Comparison of ENCODE assay signal across 34 mouse cellular contexts in genomic region chr7:127082995-127083394, GRCm38 (mm10). TPM values are rescaled to one million over a fixed set of nuclear protein-coding genes. Genes with fewer than 3 reads are reported as not detected.
A peak's percentile ranks its signal among the peaks of the same experiment; 100 is the strongest.
DNase-seq lines count a peak whose midpoint lies in the region; ATAC-seq and TF ChIP-seq lines count a peak whose summit lies in the region.
"Had no signal": no experiment of that assay in that cellular context is flagged by ENCODE, and none has a peak within 500 bp of the region (broad histone marks: within the 10 kb centered on the region; RNA-seq: fewer than 3 reads in every experiment).

No protein-coding gene starts in this region.

- H3K4me1 ChIP-seq in liver, postnatal 0 days (ENCODE audit: insufficient read depth): peaks cover 43% of the 10 kb centered on the region
- peaks cover 16 to 33% of the 10 kb centered on the region in 2 experiments for H3K4me1 ChIP-seq in MEL (ENCODE audit: control insufficient read depth in 1 of 2, insufficient read depth in 2 of 2, low read length in 2 of 2)
- H3K4me1 ChIP-seq in forebrain, embryonic 14.5 days (ENCODE audit: control insufficient read depth, insufficient read depth, low read length): no peaks in the 10 kb centered on the region
- H3K4me1 ChIP-seq: forebrain, embryonic 13.5 days; hindbrain, embryonic 10.5 days; hindbrain, embryonic 13.5 days had no signal

- H3K27ac ChIP-seq in liver, postnatal 0 days (ENCODE audit: low read depth): peak overlapping the region; percentile 69; the same call in 1 of the 2 replicates
- H3K27ac ChIP-seq in MEL (ENCODE audit: control insufficient read depth, low read depth, low read length): peak overlapping the region; percentile 89
- H3K27ac ChIP-seq in forebrain, embryonic 14.5 days (ENCODE audit: low read depth, low read length): no peak overlapping the region
- H3K27ac ChIP-seq: forebrain, embryonic 10.5 days; forebrain, embryonic 13.5 days; gastrocnemius, adult 2 months; hindbrain, embryonic 10.5 days; hindbrain, embryonic 13.5 days had no signal

- TF ChIP-seq POLR2A in MEL (IDR thresholded peaks at IDR 0.05; ENCODE audit: control insufficient read depth in 1 of 2, insufficient read depth in 1 of 2, low read depth in 1 of 2, low read length in 2 of 2, poor library complexity in 1 of 2): no peak

- DNase-seq in liver, postnatal 0 days: no peak
- DNase-seq in liver (no peak), MEL (ENCODE audit: low read depth, low spot score) (peak; percentile 54)
- DNase-seq in embryo, embryonic 9.5 days (ENCODE audit: extremely low spot score): no peak
- no peak for DNase-seq in forebrain, embryonic 14.5 days (ENCODE audit: low spot score)
- DNase-seq: adrenal gland, adult 8-10 months; adrenal gland, postnatal 25 days; cerebellum, adult 11-12 months; cerebellum, adult 8-10 months; cerebellum, postnatal 10 days; cerebellum, postnatal 36 days; embryo, embryonic 11 days; forebrain, postnatal 0 days; gastrocnemius, adult 2 months; gastrocnemius, postnatal 14 days; heart, adult 11 months; heart, postnatal 36 days had no signal

- no peak for TF ChIP-seq EP300 in liver, postnatal 0 days (IDR thresholded peaks at IDR 0.05; ENCODE audit: low read depth)
- no peak for TF ChIP-seq EP300 in MEL (IDR thresholded peaks at IDR 0.05; ENCODE audit: low read depth in 1 of 2, low read length in 2 of 2)

- no peaks in the 10 kb centered on the region for H3K9me3 ChIP-seq in liver, postnatal 0 days (ENCODE audit: low read length)
- no peaks in the 10 kb centered on the region for H3K9me3 ChIP-seq in MEL (replicated peaks; ENCODE audit: insufficient read depth, low read length)
- H3K9me3 ChIP-seq in forebrain, embryonic 14.5 days (replicated peaks; ENCODE audit: control insufficient read depth, low read length): no peaks in the 10 kb centered on the region
- H3K9me3 ChIP-seq: forebrain, embryonic 10.5 days; forebrain, embryonic 13.5 days; G1E; hindbrain, embryonic 10.5 days; hindbrain, embryonic 13.5 days had no signal

- peaks cover 28% of the 10 kb centered on the region for H3K79me2 ChIP-seq in MEL (ENCODE audit: control insufficient read depth, insufficient read depth, low read length, poor library complexity)

- H3K4me3 ChIP-seq in liver, postnatal 0 days (ENCODE audit: low read depth, low read length): no peak overlapping the region
- H3K4me3 ChIP-seq in MEL (ENCODE audit: control insufficient read depth in 1 of 2, insufficient read depth in 1 of 2, low read depth in 2 of 2, low read length in 2 of 2): no peak overlapping the region
- no peak overlapping the region for H3K4me3 ChIP-seq in forebrain, embryonic 14.5 days (ENCODE audit: low read depth, low read length)
- H3K4me3 ChIP-seq: forebrain, embryonic 10.5 days; forebrain, embryonic 13.5 days; gastrocnemius, adult 2 months; hindbrain, embryonic 10.5 days; hindbrain, embryonic 13.5 days had no signal

- TF ChIP-seq RAD21 in MEL (IDR thresholded peaks at IDR 0.05; ENCODE audit: low read depth, low read length): no peak

- no peak for TF ChIP-seq CTCF in liver, postnatal 0 days (IDR thresholded peaks at IDR 0.05; ENCODE audit: low read depth)
- TF ChIP-seq CTCF in MEL (IDR thresholded peaks at IDR 0.05 in 2 of 3, conservative IDR thresholded peaks at IDR 0.05 in 1 of 3; ENCODE audit: control insufficient read depth in 1 of 3, insufficient read depth in 1 of 3, low read depth in 2 of 3, low read length in 3 of 3, poor library complexity in 1 of 3, severe bottlenecking in 1 of 3): no peak

- no peak overlapping the region for H3K9ac ChIP-seq in liver, postnatal 0 days (replicated peaks)
- H3K9ac ChIP-seq in MEL (ENCODE audit: control insufficient read depth, low read depth, low read length, poor library complexity, severe bottlenecking): peak overlapping the region; percentile 2
- no peak overlapping the region for H3K9ac ChIP-seq in forebrain, embryonic 14.5 days (ENCODE audit: low read length)
- H3K9ac ChIP-seq: forebrain, embryonic 13.5 days; forebrain, postnatal 0 days; hindbrain, embryonic 13.5 days had no signal

- H3K4me2 ChIP-seq in liver, postnatal 0 days (ENCODE audit: low read depth, low read length): no peak overlapping the region
- H3K4me2 ChIP-seq in forebrain, embryonic 14.5 days (ENCODE audit: low read length): no peak overlapping the region
- H3K4me2 ChIP-seq: forebrain, embryonic 13.5 days; heart, embryonic 11.5 days; hindbrain, embryonic 13.5 days had no signal

- no peaks in the 10 kb centered on the region for H3K36me3 ChIP-seq in liver, postnatal 0 days (replicated peaks; ENCODE audit: insufficient read depth, low read length)
- H3K36me3 ChIP-seq in MEL (ENCODE audit: control insufficient read depth in 1 of 2, insufficient read depth in 2 of 2, low read length in 2 of 2): peaks cover 0 to 31% of the 10 kb centered on the region in 2 experiments; a peak in 3 of 4 replicates
- no peaks in the 10 kb centered on the region for H3K36me3 ChIP-seq in forebrain, embryonic 14.5 days (ENCODE audit: control insufficient read depth, insufficient read depth, low read length)
- H3K36me3 ChIP-seq: forebrain, embryonic 10.5 days; G1E; hindbrain, embryonic 10.5 days; hindbrain, embryonic 13.5 days had no signal

- 32% methylated on average over 2 of the region's 2 CpGs for WGBS in liver, postnatal 0 days (ENCODE audit: insufficient replicate concordance)
- 60% methylated on average over 2 of the region's 2 CpGs for WGBS in forebrain, embryonic 14.5 days

- no peaks in the 10 kb centered on the region for H3K27me3 ChIP-seq in liver, postnatal 0 days (ENCODE audit: insufficient read depth, low read length)
- no peaks in the 10 kb centered on the region for H3K27me3 ChIP-seq in MEL (ENCODE audit: control insufficient read depth in 1 of 2, insufficient read depth in 2 of 2, low read length in 2 of 2)
- H3K27me3 ChIP-seq in forebrain, embryonic 14.5 days (replicated peaks; ENCODE audit: control insufficient read depth, insufficient read depth, low read length): no peaks in the 10 kb centered on the region
- H3K27me3 ChIP-seq: CH12.LX; forebrain, embryonic 13.5 days; hindbrain, embryonic 13.5 days had no signal

- ATAC-seq in liver, postnatal 0 days: no peak
- ATAC-seq in inflammation-experienced regulatory T-cells, adult 6 months: peak; percentile 44
- ATAC-seq in monocyte, adult 5-6 weeks (replicated peaks; ENCODE audit: insufficient number of reproducible peaks, low FRiP score, low TSS enrichment, poor library complexity, severe bottlenecking): no peak
- no peak for ATAC-seq in megakaryocyte-erythroid progenitor cell, adult 5-6 weeks (replicated peaks; ENCODE audit: low FRiP score, low TSS enrichment, poor library complexity, severe bottlenecking)
- no peak for ATAC-seq in forebrain, embryonic 14.5 days
- ATAC-seq: forebrain, embryonic 13.5 days; forebrain, postnatal 0 days; hindbrain, embryonic 16.5 days had no signal

RNA-seq across cellular contexts. Expression of gene Zg16, which starts 4.1 kb away (rescaled TPM):
- polyA plus RNA-seq in liver, postnatal 0 days (2015; fragmentation: Nextera tagmentation; extraction: Ambion mirVana): 0.59 and 1.8 TPM in 2 replicates
- total RNA-seq in MEL (2012; rRNA removed): 57.1 and 89.3 TPM in 2 replicates
- polyA plus RNA-seq in MEL (2012; ENCODE audit: insufficient read depth in 1 of 2, insufficient read length in 2 of 2, low read depth in 1 of 2, low replicate concordance in 2 of 2, missing spikeins in 1 of 2): 10 to 100 TPM in 1 of 2 experiments, not detected in 1; 50.4 TPM
- polyA plus RNA-seq in inflammation-experienced regulatory T-cells, adult 6 months (2017; shearing (Covaris generic)): 1 to 10 TPM in 1 of 3 experiments, not detected in 2; 1.6 TPM
- not detected in 3 replicates for total RNA-seq in monocyte, adult 5-6 weeks (2017)
- total RNA-seq in megakaryocyte-erythroid progenitor cell, adult 5-6 weeks (2014; fragmentation: Nextera tagmentation): 61.9 and 97.7 TPM in 2 replicates
- total RNA-seq in megakaryocyte-erythroid progenitor cell, adult 5-6 weeks (2017): 27.8 and 47.2 TPM in 2 replicates
- polyA plus RNA-seq in forebrain, embryonic 14.5 days (2014; fragmentation: Nextera tagmentation; extraction: Ambion mirVana): not detected in 2 replicates
- total RNA-seq: adrenal gland, adult 8-10 months; adrenal gland, postnatal 25 days; CH12.LX; forebrain, postnatal 0 days; gastrocnemius, adult 2 months; gastrocnemius, postnatal 14 days; heart, adult 8-10 months; heart, postnatal 36 days had no signal
- polyA plus RNA-seq: activated CD4-positive, CD25-positive, alpha-beta regulatory T cell, adult 4 months; embryonic facial prominence, embryonic 11.5 days; embryonic facial prominence, embryonic 14.5 days; forebrain, embryonic 10.5 days; forebrain, embryonic 13.5 days; forebrain, postnatal 0 days; G1E; heart, embryonic 11.5 days; heart, embryonic 14.5 days; heart, postnatal 0 days; hindbrain, embryonic 10.5 days; hindbrain, embryonic 13.5 days; hindbrain, embryonic 16.5 days had no signal

RNA-seq across cellular contexts. Expression of gene AI467606, which starts 8.2 kb away (rescaled TPM):
- polyA plus RNA-seq in liver, postnatal 0 days (2015; fragmentation: Nextera tagmentation; extraction: Ambion mirVana): 7.6 and 8.1 TPM in 2 replicates
- 51.1 and 54.9 TPM in 2 replicates for total RNA-seq in MEL (2012; rRNA removed)
- polyA plus RNA-seq in MEL (2012; ENCODE audit: insufficient read depth in 1 of 2, insufficient read length in 2 of 2, low read depth in 1 of 2, low replicate concordance in 2 of 2, missing spikeins in 1 of 2): 100 to 1,000 TPM in 1 of 2 experiments, 10 to 100 TPM in 1; 79.4 to 101 TPM
- 100 to 1,000 TPM; 248 to 287 (median 263) TPM for polyA plus RNA-seq in inflammation-experienced regulatory T-cells, adult 6 months (2017; shearing (Covaris generic))
- total RNA-seq in monocyte, adult 5-6 weeks (2017): 34.3 to 52.4 TPM (median 39.3 TPM) in 3 replicates
- 17.6 and 18.5 TPM in 2 replicates for total RNA-seq in megakaryocyte-erythroid progenitor cell, adult 5-6 weeks (2014; fragmentation: Nextera tagmentation)
- total RNA-seq in megakaryocyte-erythroid progenitor cell, adult 5-6 weeks (2017): 14.2 and 17.9 TPM in 2 replicates
- 1.5 and 2.2 TPM in 2 replicates for polyA plus RNA-seq in forebrain, embryonic 14.5 days (2014; fragmentation: Nextera tagmentation; extraction: Ambion mirVana)

RNA-seq across cellular contexts. Expression of gene Qprt, which starts 39.0 kb away (rescaled TPM):
- 148 and 151 TPM in 2 replicates for polyA plus RNA-seq in liver, postnatal 0 days (2015; fragmentation: Nextera tagmentation; extraction: Ambion mirVana)
- total RNA-seq in MEL (2012; rRNA removed): 2.5 and 2.7 TPM in 2 replicates
- polyA plus RNA-seq in MEL (2012; ENCODE audit: insufficient read depth in 1 of 2, insufficient read length in 2 of 2, low read depth in 1 of 2, low replicate concordance in 2 of 2, missing spikeins in 1 of 2): 1 to 10 TPM in 1 of 2 experiments, not detected in 1; 3.7 TPM
- polyA plus RNA-seq in inflammation-experienced regulatory T-cells, adult 6 months (2017; shearing (Covaris generic)): 10 to 100 TPM in 2 of 3 experiments, 1 to 10 TPM in 1; 7.8 to 15.5 (median 15.0) TPM
- 5.1 to 16.1 TPM (median 9.1 TPM) in 3 replicates for total RNA-seq in monocyte, adult 5-6 weeks (2017)
- total RNA-seq in megakaryocyte-erythroid progenitor cell, adult 5-6 weeks (2014; fragmentation: Nextera tagmentation): 4.4 and 8.2 TPM in 2 replicates
- total RNA-seq in megakaryocyte-erythroid progenitor cell, adult 5-6 weeks (2017): 1.7 and 5.3 TPM in 2 replicates
- 0.66 and 0.91 TPM in 2 replicates for polyA plus RNA-seq in forebrain, embryonic 14.5 days (2014; fragmentation: Nextera tagmentation; extraction: Ambion mirVana)
- total RNA-seq: heart, adult 8-10 months; heart, postnatal 36 days had no signal

RNA-seq across cellular contexts. Expression of gene Kif22, which starts 40.7 kb away (rescaled TPM):
- 45.4 and 47.4 TPM in 2 replicates for polyA plus RNA-seq in liver, postnatal 0 days (2015; fragmentation: Nextera tagmentation; extraction: Ambion mirVana)
- total RNA-seq in MEL (2012; rRNA removed): 57.7 and 75.7 TPM in 2 replicates
- polyA plus RNA-seq in MEL (2012; ENCODE audit: insufficient read depth in 1 of 2, insufficient read length in 2 of 2, low read depth in 1 of 2, low replicate concordance in 2 of 2, missing spikeins in 1 of 2): 100 to 1,000 TPM; 119 to 298 TPM
- 10 to 100 TPM; 11.7 to 94.2 (median 13.8) TPM for polyA plus RNA-seq in inflammation-experienced regulatory T-cells, adult 6 months (2017; shearing (Covaris generic))
- total RNA-seq in monocyte, adult 5-6 weeks (2017): 0.85 to 3.7 TPM (median 0.97 TPM) in 3 replicates
- total RNA-seq in megakaryocyte-erythroid progenitor cell, adult 5-6 weeks (2014; fragmentation: Nextera tagmentation): 68.1 and 120 TPM in 2 replicates
- total RNA-seq in megakaryocyte-erythroid progenitor cell, adult 5-6 weeks (2017): 56.1 and 67.7 TPM in 2 replicates
- 75.9 and 91.8 TPM in 2 replicates for polyA plus RNA-seq in forebrain, embryonic 14.5 days (2014; fragmentation: Nextera tagmentation; extraction: Ambion mirVana)

RNA-seq across cellular contexts. Expression of gene Spn, which starts 54.6 kb away (rescaled TPM):
- polyA plus RNA-seq in liver, postnatal 0 days (2015; fragmentation: Nextera tagmentation; extraction: Ambion mirVana): 4.9 and 5.6 TPM in 2 replicates
- 169 and 182 TPM in 2 replicates for total RNA-seq in MEL (2012; rRNA removed)
- 100 to 1,000 TPM; 135 to 184 TPM for polyA plus RNA-seq in MEL (2012; ENCODE audit: insufficient read depth in 1 of 2, insufficient read length in 2 of 2, low read depth in 1 of 2, low replicate concordance in 2 of 2, missing spikeins in 1 of 2)
- polyA plus RNA-seq in inflammation-experienced regulatory T-cells, adult 6 months (2017; shearing (Covaris generic)): 100 to 1,000 TPM; 105 to 226 (median 130) TPM
- total RNA-seq in monocyte, adult 5-6 weeks (2017): 1,218 to 1,278 TPM (median 1,233 TPM) in 3 replicates
- total RNA-seq in megakaryocyte-erythroid progenitor cell, adult 5-6 weeks (2014; fragmentation: Nextera tagmentation): 134 and 142 TPM in 2 replicates
- 294 and 351 TPM in 2 replicates for total RNA-seq in megakaryocyte-erythroid progenitor cell, adult 5-6 weeks (2017)
- not detected in 2 replicates for polyA plus RNA-seq in forebrain, embryonic 14.5 days (2014; fragmentation: Nextera tagmentation; extraction: Ambion mirVana)
- polyA plus RNA-seq: embryonic facial prominence, embryonic 11.5 days; hindbrain, embryonic 10.5 days; hindbrain, embryonic 16.5 days had no signal

Comparison
In these comparisons a context has a peak if more than half of its experiments do, and no peak if none do; other contexts are left out.
1. RNA of gene Zg16, which starts 4.1 kb away (polyA plus RNA-seq): 50.4 TPM in MEL; 0.59 to 1.8 TPM in liver, postnatal 0 days, not detected in forebrain, embryonic 14.5 days and 1.6 TPM in inflammation-experienced regulatory T-cells, adult 6 months; every median in the first group is over 10 times any median in the second.